Mouse (Mus musculus): ENCODE results near the gene Mafb.

DNA sequence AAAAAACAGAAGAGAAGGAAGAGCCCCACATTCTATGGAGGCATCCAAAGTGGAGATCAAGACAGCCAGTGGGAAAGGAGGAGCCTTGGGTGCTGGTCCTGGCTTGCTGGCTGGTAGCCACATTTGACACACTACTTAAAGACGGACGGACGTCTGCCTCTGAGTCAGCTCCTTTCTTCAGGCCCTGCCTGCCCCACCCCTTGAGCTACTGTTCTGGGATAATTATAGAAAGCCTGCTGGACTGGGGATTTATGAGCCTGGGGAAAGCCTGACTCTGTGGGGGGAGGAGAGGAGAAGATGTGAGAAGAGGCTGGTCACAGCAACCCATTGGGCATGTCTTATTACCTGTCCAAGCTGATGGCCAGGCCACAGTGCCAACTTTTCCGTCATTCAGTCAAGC, 45.0 kb downstream of the Mafb start:
- no peak for TF ChIP-seq POLR2A (IDR thresholded peaks at IDR 0.05; ENCODE audit: low read depth, low read length)
- TF ChIP-seq CTCF (conservative IDR thresholded peaks at IDR 0.05; ENCODE audit: insufficient read depth, insufficient read length, low read depth, low read length): no peak

All from kidney, adult 2 months (tissue).